Mouse (Mus musculus) cerebellum, adult 11 months (tissue): ENCODE results near the gene Srrt.
A peak's percentile ranks its signal among the peaks of the same experiment; 100 is the strongest.

ENCODE experiments used
- DNase-seq: peaks from one replicate; pipeline ENCODE4 v3.0.0; 2022

The Srrt gene

GRCm38 (mm10) chr5:137337190-137337589, 29.7 kb upstream of the Srrt start:
- no peak for DNase-seq

DNA sequence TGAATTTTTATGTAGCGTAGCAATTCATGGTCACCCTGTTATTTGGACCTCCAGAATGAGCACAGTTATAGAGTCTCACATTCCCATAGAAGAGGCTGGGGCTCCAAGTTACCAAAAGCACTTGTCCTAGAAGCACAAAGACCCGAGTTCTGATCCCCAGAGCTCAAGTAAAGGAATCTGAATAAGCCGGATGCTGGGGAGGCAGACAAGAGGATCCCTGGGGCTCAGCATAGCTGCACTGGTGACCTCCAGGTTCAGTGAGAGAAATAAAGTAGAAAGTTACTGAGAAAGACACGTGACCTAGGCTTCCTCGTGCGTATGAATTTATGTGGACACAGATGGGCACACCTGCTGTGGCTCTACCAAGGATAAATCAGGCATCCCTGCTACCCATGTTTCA, 27.6 kb upstream of the Srrt start:
- DNase-seq: no peak

- DNase-seq: no peak
Observed at GRCm38 (mm10) chr5:137334317-137334716, 26.8 kb upstream of the Srrt start.

- peak; percentile 93 for DNase-seq
Observed at GRCm38 (mm10) chr5:137333512-137334174, 26.2 kb upstream of the Srrt start, which contains the start of gene Slc12a9. Slc12a9 (minus strand) TSS chr5:137333597.

- no peak for DNase-seq
Observed at GRCm38 (mm10) chr5:137332857-137333511, 25.5 kb upstream of the Srrt start.

DNA sequence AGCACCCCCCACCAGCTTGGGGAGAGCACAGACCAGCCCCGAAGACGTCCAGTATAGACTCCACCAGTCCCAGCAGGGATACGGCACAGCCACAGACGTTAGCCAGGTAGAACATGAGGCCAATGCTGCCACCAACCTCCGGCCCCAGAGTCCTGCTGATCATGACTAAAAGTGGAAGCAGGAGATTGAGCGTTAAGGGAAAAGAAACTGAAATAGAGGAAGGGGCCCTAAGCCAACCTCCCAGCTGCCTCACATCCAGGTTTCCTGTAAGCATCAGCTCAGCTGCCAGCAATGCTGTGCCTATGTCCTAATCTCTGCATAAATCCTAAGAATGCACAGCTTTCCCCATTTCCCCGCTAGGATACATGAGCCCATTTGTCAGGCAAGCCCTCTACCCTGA, 23.4 kb upstream of the Srrt start:
- no peak for DNase-seq

DNA sequence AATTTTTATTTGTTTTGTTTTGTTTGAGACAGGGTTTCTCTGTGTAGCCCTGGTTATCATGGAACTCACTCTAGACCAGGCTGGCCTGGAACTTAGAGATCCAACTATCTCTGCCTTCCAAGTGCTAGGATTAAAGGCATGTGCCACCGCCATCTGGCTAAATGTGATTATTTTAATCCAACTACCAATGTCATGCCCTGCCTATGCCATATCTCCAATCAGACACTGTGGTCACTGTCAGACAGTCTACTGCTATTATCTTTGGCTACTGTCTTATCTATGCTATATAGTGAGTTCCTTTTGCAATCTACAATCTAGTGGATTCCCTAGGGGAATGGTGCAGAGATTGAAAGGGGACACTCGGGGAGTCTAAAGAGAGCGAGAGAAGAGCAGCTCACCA, 13.5 kb upstream of the Srrt start:
- no peak for DNase-seq

GRCm38 (mm10) chr5:137318570-137318969, 11.1 kb upstream of the Srrt start:
- no peak for DNase-seq

DNA sequence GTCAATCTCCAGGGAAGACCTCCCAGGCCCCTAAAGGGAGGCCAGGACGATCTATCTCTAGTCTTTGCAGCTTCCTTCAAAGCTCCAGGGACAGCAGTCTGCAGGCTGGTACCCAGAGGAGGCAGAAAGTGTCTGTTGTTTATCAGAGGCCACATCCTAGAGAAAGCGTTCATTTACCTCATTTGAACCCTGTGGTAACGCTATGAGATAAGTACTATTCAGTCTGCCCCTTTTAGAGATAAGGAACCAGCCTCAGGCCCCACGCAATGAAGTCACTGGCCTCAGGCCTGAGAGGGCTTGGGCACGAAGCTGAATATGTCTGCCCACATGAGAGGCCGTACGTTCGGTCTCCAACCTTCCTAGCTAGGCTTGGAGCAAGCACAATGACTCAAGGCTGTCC, 9.9 kb upstream of the Srrt start:
- no peak for DNase-seq

DNA sequence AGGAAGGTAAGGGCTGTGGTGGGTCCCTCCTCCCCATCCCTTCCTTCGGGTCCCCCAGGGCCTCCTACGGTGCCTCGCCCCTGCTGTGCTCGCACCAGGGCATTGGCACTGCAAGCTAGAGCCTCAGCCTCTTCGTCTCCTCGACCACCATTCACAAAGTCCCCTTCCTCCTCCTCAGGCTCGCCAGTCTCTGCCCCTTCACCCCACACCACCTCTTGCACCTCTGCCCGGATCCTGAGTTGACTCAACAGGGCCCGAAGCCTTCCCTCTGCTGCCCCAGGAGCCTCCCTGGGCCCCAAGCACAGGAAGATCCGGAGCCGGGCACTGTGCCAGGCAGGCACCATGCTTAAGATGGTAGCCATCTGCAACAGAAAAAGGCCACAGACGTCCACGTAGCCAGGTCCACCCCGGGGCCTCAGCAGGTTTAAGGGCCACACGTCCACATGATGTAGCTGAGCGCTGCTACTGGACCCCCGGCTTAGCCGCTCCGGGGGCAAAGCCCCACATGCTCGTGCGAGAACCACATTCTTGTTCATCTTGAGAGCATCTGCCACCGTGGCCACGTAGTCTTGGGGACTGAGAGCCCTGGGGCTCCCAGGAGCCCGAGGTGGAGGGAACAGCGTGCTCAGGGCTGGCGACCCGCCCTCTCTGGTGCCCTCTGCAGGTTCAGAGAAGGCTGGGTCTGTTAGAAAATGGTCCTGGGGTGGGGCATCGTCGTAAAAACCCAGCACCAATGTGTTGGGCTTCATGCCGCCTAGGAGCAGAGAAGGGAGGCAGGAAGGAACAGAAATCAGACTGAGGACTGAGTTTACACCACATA, 7.8 kb upstream of the Srrt start:
- DNase-seq: no peak

GRCm38 (mm10) chr5:137314193-137315083, 7.0 kb upstream of the Srrt start, which contains the start of gene Trip6:
Trip6 (minus strand) TSS chr5:137314404.
- no peak for DNase-seq

GRCm38 (mm10) chr5:137313466-137314192, 6.2 kb upstream of the Srrt start:
- DNase-seq: no peak

DNA sequence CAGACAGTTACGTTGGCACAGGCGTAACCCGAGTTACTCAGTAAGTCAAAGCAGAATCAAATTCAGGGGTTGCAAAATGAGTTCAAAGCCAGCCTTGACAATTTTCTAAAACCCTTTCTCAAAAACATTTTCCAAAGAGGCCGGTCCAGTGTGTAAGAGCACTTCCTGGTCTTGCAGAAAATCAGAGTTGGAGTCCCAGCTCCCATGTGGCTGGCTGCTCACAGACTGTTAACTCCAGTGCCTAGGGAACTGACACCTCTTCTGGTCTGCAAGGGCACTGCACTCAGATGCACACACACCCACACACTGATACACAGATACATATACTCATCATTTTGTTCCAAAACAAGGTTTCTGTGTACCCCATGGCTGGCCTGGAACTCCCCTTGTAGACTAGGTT, 882 bp upstream of the Srrt start:
- no peak for DNase-seq

DNA sequence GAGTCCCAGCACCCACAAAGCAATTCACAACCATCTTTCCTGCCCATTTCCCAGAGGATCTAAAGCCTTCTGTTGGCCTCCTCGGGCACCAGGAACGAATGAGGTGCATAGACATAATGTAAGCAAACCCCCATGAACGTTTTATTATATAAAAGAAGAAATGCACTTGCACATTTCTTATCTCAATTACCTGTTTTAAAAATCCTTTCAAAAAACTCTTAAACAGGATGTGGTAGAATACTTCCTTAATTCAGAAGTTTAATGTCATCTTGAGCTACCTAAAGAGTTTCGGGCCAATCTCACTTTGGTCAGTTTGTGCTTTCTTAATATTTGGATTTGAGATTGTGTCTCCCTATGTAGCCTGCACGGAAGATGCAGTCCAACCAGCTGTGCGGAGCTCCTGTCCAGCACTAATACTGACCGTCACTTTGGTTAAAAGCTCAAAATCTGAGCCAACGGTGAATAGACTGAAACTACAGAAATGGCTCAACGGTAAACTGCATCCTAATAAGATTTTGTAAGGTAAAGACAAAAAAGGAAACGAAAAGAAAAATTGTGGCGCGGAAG, 952 bp downstream of the Srrt start:
- DNase-seq: no peak

GRCm38 (mm10) chr5:137305822-137306221, 1.7 kb downstream of the Srrt start:
- DNase-seq: no peak

- DNase-seq: no peak
Observed at GRCm38 (mm10) chr5:137304816-137305215, 2.7 kb downstream of the Srrt start.

- DNase-seq: no peak
Observed at GRCm38 (mm10) chr5:137304165-137304564, 3.3 kb downstream of the Srrt start.

GRCm38 (mm10) chr5:137303609-137304008, 3.9 kb downstream of the Srrt start:
- no peak for DNase-seq

DNA sequence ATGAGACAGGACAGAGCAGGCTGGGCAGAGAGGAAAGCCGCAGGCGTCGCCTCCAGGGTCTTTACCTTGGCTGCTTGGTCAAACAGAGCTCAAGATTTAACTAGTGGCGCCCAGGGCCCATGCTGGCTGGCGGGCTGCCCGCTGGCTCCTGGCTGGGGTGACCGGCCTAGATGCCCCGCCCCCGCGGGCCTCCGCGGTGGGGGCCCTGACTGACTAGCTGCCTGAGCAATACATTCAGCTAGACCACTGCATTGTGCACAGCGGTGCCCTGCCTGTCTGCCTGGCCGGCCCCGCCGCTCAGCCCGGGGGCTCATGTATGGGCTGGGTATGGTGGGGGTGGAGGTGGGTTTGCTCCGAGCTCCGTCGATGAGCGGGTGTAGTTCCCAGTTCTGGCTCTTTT, 6.2 kb downstream of the Srrt start:
- no peak for DNase-seq

DNA sequence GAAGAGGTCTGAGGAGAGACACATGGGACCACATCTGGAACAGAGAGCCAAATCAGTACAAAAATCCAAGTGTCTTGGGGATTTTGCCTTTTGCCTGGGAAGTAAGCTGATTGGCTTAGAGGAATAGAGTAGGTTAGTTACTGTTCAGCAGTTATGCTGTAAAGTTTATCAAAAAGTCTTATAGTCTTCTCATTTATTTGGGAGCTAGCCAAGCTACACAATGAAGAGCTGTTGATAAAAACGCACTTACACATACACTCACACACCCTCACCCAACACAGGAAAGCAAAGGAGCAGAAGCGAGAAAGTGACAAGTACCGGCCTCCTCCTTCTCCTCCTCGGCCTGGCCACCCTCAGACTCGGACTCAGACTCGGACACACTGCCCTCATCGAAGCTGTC, 8.2 kb downstream of the Srrt start:
- DNase-seq: no peak

GRCm38 (mm10) chr5:137297126-137297525, 10.3 kb downstream of the Srrt start:
- DNase-seq: peak; percentile 17

- DNase-seq: peak; percentile 21
Observed at GRCm38 (mm10) chr5:137295712-137296111, 11.8 kb downstream of the Srrt start.
